Mouse (Mus musculus) myocyte (in vitro differentiated cells): Measurements from ENCODE around the gene Maz. TPM values are rescaled to one million over a fixed set of nuclear protein-coding genes. Genes with fewer than 3 reads are reported as not detected.
A peak's percentile ranks its signal among the peaks of the same experiment; 100 is the strongest.

ENCODE experiments used
- H3K27me3 ChIP-seq: one replicate; pipeline ENCODE4 v1.6.1; 2011; ENCODE audit not compliant: control insufficient read depth, insufficient read depth, insufficient read length
- H3K36me3 ChIP-seq: one replicate; pipeline ENCODE4 v1.6.1; 2011; ENCODE audit not compliant: control insufficient read depth, insufficient read depth
- H3K4me2 ChIP-seq: one replicate; pipeline ENCODE4 v1.6.1; 2011; ENCODE audit warnings: low read depth, control low read depth
- H3K4me3 ChIP-seq: one replicate; pipeline ENCODE4 v1.5.1; 2011; ENCODE audit warnings: mild to moderate bottlenecking, control low read depth, moderate library complexity
- H3K79me2 ChIP-seq: one replicate; pipeline ENCODE4 v1.6.1; 2011; ENCODE audit not compliant: control insufficient read depth, insufficient read depth
- H3ac ChIP-seq: one replicate; pipeline ENCODE4 v1.6.1; 2011; ENCODE audit not compliant: control insufficient read depth, insufficient read length
- CEBPB ChIP-seq: IDR thresholded peaks from 2 replicates; pipeline ENCODE4 v1.6.1; 2011; ENCODE audit warnings: mild to moderate bottlenecking, moderate library complexity; ENCODE audit not compliant: poor library complexity, insufficient read depth, severe bottlenecking
- E2F4 ChIP-seq: IDR thresholded peaks from one replicate; pipeline ENCODE4 v1.6.1; 2011; ENCODE audit warnings: mild to moderate bottlenecking, control low read depth, moderate library complexity; ENCODE audit not compliant: insufficient read depth
- MAX ChIP-seq: IDR thresholded peaks from one replicate; pipeline ENCODE4 v1.6.1; 2011; ENCODE audit warnings: low read depth, mild to moderate bottlenecking, control low read depth
- MYOD1 ChIP-seq, 3 experiments: IDR thresholded peaks; one replicate each; pipeline ENCODE4 v1.6.1; 2011; ENCODE audit warnings: control low read depth in 2 of 3, low read depth in 2 of 3, mild to moderate bottlenecking in 2 of 3, moderate library complexity in 1 of 3; ENCODE audit not compliant: insufficient read length in 2 of 3, control insufficient read depth in 1 of 3
- MYOG ChIP-seq, 3 experiments: IDR thresholded peaks; one replicate each; pipeline ENCODE4 v1.6.1; 2011; ENCODE audit warnings: control low read depth in 2 of 3, low read depth in 2 of 3, mild to moderate bottlenecking in 2 of 3; ENCODE audit not compliant: insufficient read length in 2 of 3, control insufficient read depth in 1 of 3, insufficient read depth in 1 of 3
- POLR2A ChIP-seq: IDR thresholded peaks from one replicate; pipeline ENCODE4 v1.6.1; 2011; ENCODE audit warnings: low read depth, mild to moderate bottlenecking, control low read depth, moderate library complexity; ENCODE audit not compliant: insufficient read length
- POLR2AphosphoS2 ChIP-seq: IDR thresholded peaks from one replicate; pipeline ENCODE4 v1.6.1; 2011; ENCODE audit warnings: low read depth, control low read depth; ENCODE audit not compliant: insufficient read length
- REST ChIP-seq: IDR thresholded peaks from one replicate; pipeline ENCODE4 v1.6.1; 2011; ENCODE audit warnings: mild to moderate bottlenecking, control low read depth, moderate library complexity; ENCODE audit not compliant: insufficient read depth, insufficient read length
- SRF ChIP-seq: IDR thresholded peaks from one replicate; pipeline ENCODE4 v1.6.1; 2011; ENCODE audit warnings: low read depth; ENCODE audit not compliant: control insufficient read depth, insufficient read length
- TCF12 ChIP-seq: IDR thresholded peaks from one replicate; pipeline ENCODE4 v1.6.1; 2011; ENCODE audit warnings: mild to moderate bottlenecking, control low read depth; ENCODE audit not compliant: poor library complexity, insufficient read depth, severe bottlenecking
- TCF3 ChIP-seq: IDR thresholded peaks from one replicate; pipeline ENCODE4 v1.6.1; 2011; ENCODE audit warnings: low read depth, control low read depth; ENCODE audit not compliant: insufficient read length
- USF1 ChIP-seq: IDR thresholded peaks from one replicate; pipeline ENCODE4 v1.6.1; 2011; ENCODE audit warnings: low read depth, mild to moderate bottlenecking, control low read depth, moderate library complexity
- polyA plus RNA-seq: library from polyadenylated mRNA; unstranded; fragments of >200 nt; fragmentation: generic; extraction: Trizol; gene quantifications from one replicate; pipeline ENCODE4 v1.2.1, GENCODE M21; 2012; ENCODE audit warnings: missing spikeins

Gene Maz
- polyA plus RNA-seq, 1 experiment: 115 TPM

DNA sequence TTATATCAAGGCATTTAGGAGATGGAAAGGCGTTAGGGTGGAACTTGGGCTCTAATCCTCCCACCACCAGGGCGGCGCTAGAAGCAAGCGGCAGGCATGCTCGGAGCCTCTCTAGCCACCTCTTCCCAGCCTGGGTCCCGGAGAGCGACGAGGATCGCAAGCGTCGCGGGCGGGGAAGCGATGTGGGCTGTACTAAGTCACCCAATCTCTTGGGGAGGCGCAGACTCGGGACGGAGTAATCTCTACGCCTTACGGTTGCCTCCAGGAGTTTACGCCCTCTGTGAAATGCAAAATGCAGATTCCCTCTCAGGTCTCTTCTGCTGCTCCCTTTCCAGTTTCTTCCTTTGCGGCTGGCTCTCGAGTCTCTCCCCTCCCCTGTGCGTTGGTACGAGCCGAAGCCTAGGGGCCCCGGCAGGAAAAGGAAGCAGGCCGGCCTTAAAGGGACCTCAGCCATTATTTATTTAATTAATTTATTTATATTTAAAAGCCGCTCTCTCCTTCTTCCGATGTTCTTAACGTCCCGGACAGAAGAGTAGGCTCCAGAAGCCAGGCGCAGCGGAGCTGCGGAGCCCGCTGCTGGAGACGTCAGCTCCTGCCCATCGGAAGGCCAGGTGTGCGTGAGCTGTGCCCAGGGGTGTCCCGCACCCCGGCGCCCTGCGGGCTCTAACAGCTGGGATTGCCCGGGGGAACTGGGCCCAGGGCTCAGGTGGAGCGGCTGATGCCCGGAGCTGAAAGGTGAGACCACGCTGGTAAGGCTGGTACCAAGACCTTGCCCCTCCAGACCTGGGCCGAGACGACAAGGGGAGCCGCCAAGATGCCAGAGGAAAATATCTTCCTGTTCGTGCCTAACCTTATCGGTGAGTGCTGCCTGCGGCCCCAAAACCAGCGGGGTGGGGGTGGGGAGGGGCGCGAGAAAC, 50.6 kb downstream of the Maz start, which contains the start of gene Cdiptos:
TSS of gene Cdiptos (minus strand) at position 149 of the 917 bp plus-strand sequence.
- peaks cover under 1% of the 10 kb centered on the region for H3K27me3 ChIP-seq
- H3K4me3 ChIP-seq: peak within 1 kb of the TSS; percentile 95
- H3ac ChIP-seq: peak within 1 kb of the TSS; percentile 83
- no peak for TF ChIP-seq USF1
- no peak for TF ChIP-seq REST
- peak in 1 of 3 experiments; percentile 29 for TF ChIP-seq MYOD1 (IDR thresholded peaks at IDR 0.05; ENCODE audit: control insufficient read depth in 1 of 3, insufficient read length in 2 of 3, low read depth in 2 of 3)
- no peak for TF ChIP-seq POLR2AphosphoS2
- TF ChIP-seq MAX: peak; percentile 52
- no peak for TF ChIP-seq E2F4
- no peak for TF ChIP-seq CEBPB
- peak; percentile 9 for TF ChIP-seq POLR2A
- TF ChIP-seq MYOG (IDR thresholded peaks at IDR 0.05; ENCODE audit: control insufficient read depth in 1 of 3, insufficient read depth in 1 of 3, insufficient read length in 2 of 3, low read depth in 2 of 3): peak in 2 of 3 experiments; percentile 14 to 59
- H3K79me2 ChIP-seq: peaks cover 13% of the 10 kb centered on the region
- peak within 1 kb of the TSS; percentile 77 for H3K4me2 ChIP-seq
- peaks cover 14% of the 10 kb centered on the region for H3K36me3 ChIP-seq

DNA sequence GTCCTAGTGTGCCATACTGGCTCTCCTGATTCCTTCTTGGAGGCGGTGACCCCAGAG, 51.1 kb downstream of the Maz start, which contains the start of gene Cdipt:
TSS of gene Cdipt (plus strand) at position 22 of the 57 bp plus-strand sequence.
- TF ChIP-seq MYOD1 (IDR thresholded peaks at IDR 0.05; ENCODE audit: control insufficient read depth in 1 of 3, insufficient read length in 2 of 3, low read depth in 2 of 3) (no peak), SRF (no peak), TCF3 (no peak), TCF12 (no peak), E2F4 (no peak), REST (no peak), USF1 (no peak), CEBPB (no peak), MAX (no peak), POLR2A (no peak)
- H3K4me2 ChIP-seq: peak within 1 kb of the TSS; percentile 77
- H3K79me2 ChIP-seq: peaks cover 13% of the 10 kb centered on the region
- H3K36me3 ChIP-seq: peaks cover 14% of the 10 kb centered on the region
- H3K4me3 ChIP-seq: peak within 1 kb of the TSS; percentile 95
- H3K27me3 ChIP-seq: peaks cover 5% of the 10 kb centered on the region
- peak within 1 kb of the TSS; percentile 83 for H3ac ChIP-seq

DNA sequence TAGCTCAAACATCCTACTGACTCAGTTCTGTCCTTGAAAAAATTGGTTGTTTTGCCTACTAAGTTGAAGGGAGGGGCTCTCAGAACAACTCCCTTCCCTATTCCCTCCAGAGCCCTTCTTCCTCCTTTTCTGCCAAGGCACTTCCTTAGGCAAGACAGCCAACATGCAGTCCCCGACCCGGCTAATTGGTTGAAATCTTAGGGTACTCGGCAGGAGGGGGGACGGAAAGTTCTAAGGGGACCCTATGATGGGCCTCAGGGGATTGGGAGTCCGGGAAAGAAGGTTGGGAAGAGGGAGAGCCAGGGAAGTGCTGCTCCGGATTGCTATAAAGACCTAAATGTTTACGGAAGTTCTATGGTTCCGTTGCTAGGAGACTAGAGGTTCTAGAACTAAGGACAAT, 51.3 kb downstream of the Maz start:
- Histone ChIP-seq H3K36me3 (peaks cover 14% of the 10 kb centered on the region), H3K4me3 (peak overlapping the region; percentile 95), H3ac (no peak overlapping the region), H3K4me2 (peak overlapping the region; percentile 51), H3K79me2 (peaks cover 13% of the 10 kb centered on the region), H3K27me3 (peaks cover 7% of the 10 kb centered on the region)
- TF ChIP-seq E2F4: no peak
- no peak for TF ChIP-seq MAX
- no peak for TF ChIP-seq CEBPB
- TF ChIP-seq MYOD1 (IDR thresholded peaks at IDR 0.05; ENCODE audit: control insufficient read depth in 1 of 3, insufficient read length in 2 of 3, low read depth in 2 of 3): no peak
- no peak for TF ChIP-seq REST
- no peak for TF ChIP-seq MYOG (IDR thresholded peaks at IDR 0.05; ENCODE audit: control insufficient read depth in 1 of 3, insufficient read depth in 1 of 3, insufficient read length in 2 of 3, low read depth in 2 of 3)
- TF ChIP-seq POLR2AphosphoS2: no peak
- no peak for TF ChIP-seq POLR2A

Other genes with a start within 250 kb of the Maz start
- 0.23 TPM for gene Tbx6, start 245.6 kb downstream of the Maz start, polyA plus RNA-seq
- gene Ppp4c, start 234.5 kb downstream of the Maz start, polyA plus RNA-seq: 113 TPM
- 0.94 TPM for gene Fam57b, start 229.4 kb downstream of the Maz start, polyA plus RNA-seq
- gene 4930451I11Rik, start 195.4 kb downstream of the Maz start, polyA plus RNA-seq: not detected
- not detected for gene Doc2a, start 179.6 kb downstream of the Maz start, polyA plus RNA-seq
- gene Hirip3, start 165.1 kb downstream of the Maz start, polyA plus RNA-seq: 16.2 TPM
- 62.4 TPM for gene Ino80e, start 164.7 kb downstream of the Maz start, polyA plus RNA-seq
- gene Taok2, start 142.3 kb downstream of the Maz start, polyA plus RNA-seq: 26.6 TPM
- 34.1 TPM for gene Tmem219, start 104.1 kb downstream of the Maz start, polyA plus RNA-seq
- gene Kctd13, start 98.2 kb downstream of the Maz start, polyA plus RNA-seq: 14.6 TPM
- 0.11 TPM for gene Asphd1, start 77.5 kb downstream of the Maz start, polyA plus RNA-seq
- gene Sez6l2, start 76.5 kb downstream of the Maz start, polyA plus RNA-seq: 0.10 TPM
- gene Cdipt, start 51.1 kb downstream of the Maz start, polyA plus RNA-seq: 173 TPM
- 0.18 TPM for gene Cdiptos, start 50.9 kb downstream of the Maz start, polyA plus RNA-seq
- 111 TPM for gene Mvp, start 12.4 kb downstream of the Maz start, polyA plus RNA-seq
- gene Pagr1b, start 10.6 kb downstream of the Maz start, polyA plus RNA-seq: 0.95 TPM
- 8.1 TPM for gene Pagr1a, start 9.7 kb downstream of the Maz start, polyA plus RNA-seq
- gene Gm42742, start 5.9 kb downstream of the Maz start, polyA plus RNA-seq: 37.7 TPM
- gene Prrt2, start 5.8 kb downstream of the Maz start, polyA plus RNA-seq: not detected
- gene Kif22, start 15.4 kb upstream of the Maz start, polyA plus RNA-seq: 29.9 TPM
- gene Zg16, start 60.3 kb upstream of the Maz start, polyA plus RNA-seq: not detected
- 45.0 TPM for gene AI467606, start 64.3 kb upstream of the Maz start, polyA plus RNA-seq
- 0.04 TPM for gene Qprt, start 95.2 kb upstream of the Maz start, polyA plus RNA-seq
- 21.7 TPM for gene Spn, start 110.8 kb upstream of the Maz start, polyA plus RNA-seq
- gene Cd2bp2, start 169.0 kb upstream of the Maz start, polyA plus RNA-seq: 58.3 TPM
- gene Tbc1d10b, start 181.4 kb upstream of the Maz start, polyA plus RNA-seq: 62.8 TPM
- gene Mylpf, start 181.9 kb upstream of the Maz start, polyA plus RNA-seq: 10,881 TPM
- 11.4 TPM for gene Zfp553, start 206.0 kb upstream of the Maz start, polyA plus RNA-seq
- gene Sept1, start 206.1 kb upstream of the Maz start, polyA plus RNA-seq: 2.2 TPM
- gene Zfp771, start 217.2 kb upstream of the Maz start, polyA plus RNA-seq: 34.9 TPM
- gene Dctpp1, start 233.7 kb upstream of the Maz start, polyA plus RNA-seq: 76.9 TPM
- 17.2 TPM for gene Sephs2, start 247.0 kb upstream of the Maz start, polyA plus RNA-seq